Mouse (Mus musculus): ENCODE measurements around the gene Tcap. TPM values are rescaled to one million over a fixed set of nuclear protein-coding genes. Genes with fewer than 3 reads are reported as not detected.

Gene Tcap
- total RNA-seq, 1 experiment from 2014 or later: not detected

- no peak for ATAC-seq (replicated peaks in 1 of 2; ENCODE audit: insufficient read depth in 1 of 2, low FRiP score in 2 of 2, low TSS enrichment in 1 of 2, low read depth in 1 of 2, poor library complexity in 2 of 2, severe bottlenecking in 2 of 2)
These were observed 6.5 kb downstream of the Tcap start for GRCm38 (mm10) chr11:98390141-98390540.

- no peak for ATAC-seq (replicated peaks in 1 of 2; ENCODE audit: insufficient read depth in 1 of 2, low FRiP score in 2 of 2, low TSS enrichment in 1 of 2, low read depth in 1 of 2, poor library complexity in 2 of 2, severe bottlenecking in 2 of 2)
These were observed 8.4 kb downstream of the Tcap start for GRCm38 (mm10) chr11:98392034-98392433.

- peak; percentile 14 to 15; a peak in 2 of 4 replicates for ATAC-seq (replicated peaks in 1 of 2; ENCODE audit: insufficient read depth in 1 of 2, low FRiP score in 2 of 2, low TSS enrichment in 1 of 2, low read depth in 1 of 2, poor library complexity in 2 of 2, severe bottlenecking in 2 of 2)
These were observed 9.0 kb downstream of the Tcap start for GRCm38 (mm10) chr11:98392645-98393044.

- peak; percentile 47 to 59 for ATAC-seq (replicated peaks in 1 of 2; ENCODE audit: insufficient read depth in 1 of 2, low FRiP score in 2 of 2, low TSS enrichment in 1 of 2, low read depth in 1 of 2, poor library complexity in 2 of 2, severe bottlenecking in 2 of 2)
These were observed 9.7 kb downstream of the Tcap start for GRCm38 (mm10) chr11:98393317-98393716.

- no peak for ATAC-seq (replicated peaks in 1 of 2; ENCODE audit: insufficient read depth in 1 of 2, low FRiP score in 2 of 2, low TSS enrichment in 1 of 2, low read depth in 1 of 2, poor library complexity in 2 of 2, severe bottlenecking in 2 of 2)
These were observed 10.7 kb downstream of the Tcap start for GRCm38 (mm10) chr11:98394301-98394700.

GRCm38 (mm10) chr11:98395041-98395440 is 11.4 kb downstream of the Tcap start:
- no peak for ATAC-seq (replicated peaks in 1 of 2; ENCODE audit: insufficient read depth in 1 of 2, low FRiP score in 2 of 2, low TSS enrichment in 1 of 2, low read depth in 1 of 2, poor library complexity in 2 of 2, severe bottlenecking in 2 of 2)

GRCm38 (mm10) chr11:98397946-98398345 is 14.3 kb downstream of the Tcap start:
- ATAC-seq (replicated peaks in 1 of 2; ENCODE audit: insufficient read depth in 1 of 2, low FRiP score in 2 of 2, low TSS enrichment in 1 of 2, low read depth in 1 of 2, poor library complexity in 2 of 2, severe bottlenecking in 2 of 2): no peak

GRCm38 (mm10) chr11:98400161-98400726 is 16.6 kb downstream of the Tcap start, which contains the start of gene Pgap3:
Gene Pgap3, minus strand, starts transcription at chr11:98400490.
- ATAC-seq (replicated peaks in 1 of 2; ENCODE audit: insufficient read depth in 1 of 2, low FRiP score in 2 of 2, low TSS enrichment in 1 of 2, low read depth in 1 of 2, poor library complexity in 2 of 2, severe bottlenecking in 2 of 2): peak; percentile 88 to 91

- no peak for ATAC-seq (replicated peaks in 1 of 2; ENCODE audit: insufficient read depth in 1 of 2, low FRiP score in 2 of 2, low TSS enrichment in 1 of 2, low read depth in 1 of 2, poor library complexity in 2 of 2, severe bottlenecking in 2 of 2)
These were observed 17.2 kb downstream of the Tcap start for GRCm38 (mm10) chr11:98400816-98401215.

- no peak for ATAC-seq (replicated peaks in 1 of 2; ENCODE audit: insufficient read depth in 1 of 2, low FRiP score in 2 of 2, low TSS enrichment in 1 of 2, low read depth in 1 of 2, poor library complexity in 2 of 2, severe bottlenecking in 2 of 2)
These were observed 23.0 kb downstream of the Tcap start for GRCm38 (mm10) chr11:98406621-98407020.

GRCm38 (mm10) chr11:98408872-98409271 is 25.3 kb downstream of the Tcap start:
- no peak for ATAC-seq (replicated peaks in 1 of 2; ENCODE audit: insufficient read depth in 1 of 2, low FRiP score in 2 of 2, low TSS enrichment in 1 of 2, low read depth in 1 of 2, poor library complexity in 2 of 2, severe bottlenecking in 2 of 2)

GRCm38 (mm10) chr11:98409341-98409822 is 25.8 kb downstream of the Tcap start:
- no peak for ATAC-seq (replicated peaks in 1 of 2; ENCODE audit: insufficient read depth in 1 of 2, low FRiP score in 2 of 2, low TSS enrichment in 1 of 2, low read depth in 1 of 2, poor library complexity in 2 of 2, severe bottlenecking in 2 of 2)

GRCm38 (mm10) chr11:98412273-98412796 is 28.7 kb downstream of the Tcap start, which contains the start of gene Erbb2:
Gene Erbb2, plus strand, starts transcription at chr11:98412470.
- no peak for ATAC-seq (replicated peaks in 1 of 2; ENCODE audit: insufficient read depth in 1 of 2, low FRiP score in 2 of 2, low TSS enrichment in 1 of 2, low read depth in 1 of 2, poor library complexity in 2 of 2, severe bottlenecking in 2 of 2)

GRCm38 (mm10) chr11:98412797-98413301 is 29.2 kb downstream of the Tcap start:
- no peak for ATAC-seq (replicated peaks in 1 of 2; ENCODE audit: insufficient read depth in 1 of 2, low FRiP score in 2 of 2, low TSS enrichment in 1 of 2, low read depth in 1 of 2, poor library complexity in 2 of 2, severe bottlenecking in 2 of 2)

GRCm38 (mm10) chr11:98413731-98414130 is 30.1 kb downstream of the Tcap start:
- ATAC-seq (replicated peaks in 1 of 2; ENCODE audit: insufficient read depth in 1 of 2, low FRiP score in 2 of 2, low TSS enrichment in 1 of 2, low read depth in 1 of 2, poor library complexity in 2 of 2, severe bottlenecking in 2 of 2): no peak

- no peak for ATAC-seq (replicated peaks in 1 of 2; ENCODE audit: insufficient read depth in 1 of 2, low FRiP score in 2 of 2, low TSS enrichment in 1 of 2, low read depth in 1 of 2, poor library complexity in 2 of 2, severe bottlenecking in 2 of 2)
These were observed 30.6 kb downstream of the Tcap start for GRCm38 (mm10) chr11:98414162-98414561.

GRCm38 (mm10) chr11:98417074-98417473 is 33.5 kb downstream of the Tcap start:
- ATAC-seq (replicated peaks in 1 of 2; ENCODE audit: insufficient read depth in 1 of 2, low FRiP score in 2 of 2, low TSS enrichment in 1 of 2, low read depth in 1 of 2, poor library complexity in 2 of 2, severe bottlenecking in 2 of 2): no peak

GRCm38 (mm10) chr11:98418273-98418672 is 34.7 kb downstream of the Tcap start:
- no peak for ATAC-seq (replicated peaks in 1 of 2; ENCODE audit: insufficient read depth in 1 of 2, low FRiP score in 2 of 2, low TSS enrichment in 1 of 2, low read depth in 1 of 2, poor library complexity in 2 of 2, severe bottlenecking in 2 of 2)
